Mouse (Mus musculus): ENCODE measurements around the gene Plcd1.

- TF ChIP-seq CTCF (IDR thresholded peaks at IDR 0.05; ENCODE audit: low read depth) (no peak), EP300 (IDR thresholded peaks at IDR 0.05; ENCODE audit: low read depth) (no peak)
Measured at GRCm38 (mm10) chr9:119109685-119110353, 16.5 kb upstream of the Plcd1 start.

All from liver, postnatal 0 days (tissue).